Mouse (Mus musculus) urinary bladder, postnatal 14 days (tissue): ENCODE measurements at regions not wholly inside any gene's neighbourhood (a gene's known extent, or its start where the extent isn't known, plus 50 kb on each side); places are given as distances from the start of the nearest gene placed in this dataset.
A peak's percentile ranks its signal among the peaks of the same experiment; 100 is the strongest.

Source experiments
- DNase-seq: peaks from one replicate; pipeline ENCODE4 v3.0.0; 2021; ENCODE audit warnings: low spot score

- no peak for DNase-seq
These were observed 95.3 kb downstream of the Lurap1l start for GRCm38 (mm10) chr4:81005507-81006328.

- no peak for DNase-seq
These were observed 96.1 kb downstream of the Lurap1l start for GRCm38 (mm10) chr4:81006546-81006945.

DNA sequence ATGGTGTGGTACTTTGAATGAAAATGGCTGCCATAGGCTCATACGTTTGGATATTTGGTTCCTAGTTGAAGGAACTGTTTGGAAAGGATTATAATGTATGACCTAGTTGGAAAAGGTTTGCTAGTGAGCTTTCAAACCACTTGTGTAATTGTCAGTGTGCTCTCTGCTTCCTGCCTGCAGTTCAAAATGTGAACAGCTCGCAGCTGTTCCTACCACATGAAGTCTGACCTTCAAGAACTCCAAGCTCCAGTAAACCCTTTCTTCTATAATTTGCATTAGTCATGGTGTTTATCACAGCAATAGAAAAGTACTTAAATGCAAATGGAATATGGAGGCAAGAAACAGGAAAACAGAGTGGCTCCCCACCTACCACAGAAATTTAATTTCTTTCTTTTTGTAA lies 111.4 kb downstream of the Lurap1l start:
- DNase-seq = no peak

GRCm38 (mm10) chr4:81023436-81023983 lies 113.1 kb downstream of the Lurap1l start:
- peak; percentile 14 for DNase-seq

GRCm38 (mm10) chr4:81027558-81027957 lies 117.1 kb downstream of the Lurap1l start:
- no peak for DNase-seq

- no peak for DNase-seq
These were observed 120.2 kb downstream of the Lurap1l start for GRCm38 (mm10) chr4:81030671-81031070.

- DNase-seq = no peak
These were observed 127.0 kb downstream of the Lurap1l start for GRCm38 (mm10) chr4:81037336-81037902.

GRCm38 (mm10) chr4:81058227-81058626 lies 147.8 kb downstream of the Lurap1l start:
- DNase-seq = peak; percentile 5

DNA sequence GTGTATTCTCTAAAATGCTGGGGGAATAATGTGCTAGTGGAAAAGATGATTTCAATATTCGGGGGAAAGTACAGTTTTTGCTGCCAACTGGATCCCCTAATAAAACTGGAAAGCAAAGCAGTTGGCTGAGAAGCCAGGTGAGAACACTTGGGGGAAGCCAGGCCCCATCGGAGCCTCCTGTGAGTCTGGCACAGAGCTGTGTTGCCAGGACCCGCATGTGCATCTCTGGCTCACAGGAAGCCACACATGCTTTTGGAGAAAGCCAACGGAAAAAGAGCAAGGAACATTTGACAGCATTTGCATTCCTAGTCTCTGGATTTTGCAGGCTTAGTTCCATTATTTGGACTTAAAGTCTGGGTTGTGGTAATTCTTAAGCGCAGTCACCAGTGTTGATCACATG lies 148.4 kb downstream of the Lurap1l start:
- DNase-seq = no peak

- DNase-seq = no peak
These were observed 148.9 kb downstream of the Lurap1l start for GRCm38 (mm10) chr4:81059356-81059755.

DNA sequence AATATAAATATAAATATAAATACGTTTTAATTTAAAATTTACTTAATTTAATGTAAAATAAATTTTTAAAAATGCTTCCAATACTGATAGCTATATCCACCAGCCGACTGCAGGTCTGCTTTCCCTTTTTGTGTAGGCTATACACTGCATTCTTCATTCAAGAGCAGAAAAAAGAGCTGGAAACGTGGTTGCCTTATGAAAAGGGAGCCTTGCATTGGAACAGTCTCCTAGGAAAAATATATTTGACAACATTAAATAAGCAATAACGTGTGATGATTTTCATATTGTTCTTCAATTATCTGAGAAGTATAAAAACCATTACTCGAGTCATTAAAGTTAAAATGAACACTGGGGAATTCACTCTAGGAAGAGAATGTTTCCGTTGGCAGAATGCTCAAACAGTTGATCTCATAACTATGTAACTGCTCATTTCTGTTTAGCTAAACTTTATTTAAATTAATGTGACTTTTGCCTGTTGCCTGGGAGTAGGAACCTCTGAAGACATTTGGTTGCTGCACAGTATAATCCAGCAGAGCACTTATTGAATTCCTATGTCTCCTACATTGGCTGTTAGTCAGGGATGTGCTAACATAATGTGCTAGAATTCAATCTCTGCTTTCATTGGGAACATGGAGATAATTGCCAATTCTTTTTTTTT lies 172.0 kb downstream of the Lurap1l start:
- DNase-seq = no peak

- no peak for DNase-seq
These were observed 174.7 kb downstream of the Lurap1l start for GRCm38 (mm10) chr4:81085188-81085587.

DNA sequence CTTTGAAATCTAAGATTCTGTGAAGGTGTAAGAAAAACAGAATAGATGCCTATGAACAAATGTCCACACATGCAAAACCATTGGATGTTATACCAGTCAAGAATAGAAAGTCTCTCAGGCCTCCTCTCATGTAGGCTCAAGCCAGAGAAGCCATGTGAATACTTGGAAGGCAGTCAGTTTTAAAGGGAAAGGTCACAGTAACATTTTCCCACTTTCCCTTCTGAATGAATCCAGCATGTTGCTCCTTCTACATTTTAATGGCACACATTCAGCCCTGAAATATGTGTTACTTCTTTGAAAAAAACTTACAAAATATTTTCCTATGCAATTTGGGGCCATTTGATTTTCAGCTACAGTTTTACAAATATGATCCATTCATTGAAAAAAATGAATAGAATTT lies 186.1 kb downstream of the Lurap1l start:
- DNase-seq = no peak

GRCm38 (mm10) chr4:81097597-81097996 lies 187.2 kb downstream of the Lurap1l start:
- DNase-seq = no peak

DNA sequence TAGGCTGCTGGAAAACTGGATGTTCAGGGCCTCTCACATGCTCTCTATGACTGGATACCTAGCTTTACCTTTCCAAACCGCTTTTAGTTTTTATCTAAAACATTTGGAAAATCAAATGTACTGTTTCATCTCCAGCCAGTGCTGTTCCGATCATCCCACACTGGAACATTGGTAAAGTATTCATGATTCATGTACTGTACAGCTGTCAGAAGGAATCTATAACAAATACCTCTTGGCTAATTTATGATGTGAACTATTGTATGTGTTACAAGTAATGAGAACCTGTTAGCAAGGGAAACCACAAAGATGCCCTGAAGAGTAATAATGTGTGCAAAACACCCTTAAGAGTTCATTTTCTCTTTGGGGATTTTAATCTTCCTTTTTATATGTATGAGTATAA lies 190.6 kb downstream of the Lurap1l start:
- no peak for DNase-seq

- peak; percentile 9 for DNase-seq
These were observed 200.9 kb downstream of the Lurap1l start for GRCm38 (mm10) chr4:81111307-81111706.

DNA sequence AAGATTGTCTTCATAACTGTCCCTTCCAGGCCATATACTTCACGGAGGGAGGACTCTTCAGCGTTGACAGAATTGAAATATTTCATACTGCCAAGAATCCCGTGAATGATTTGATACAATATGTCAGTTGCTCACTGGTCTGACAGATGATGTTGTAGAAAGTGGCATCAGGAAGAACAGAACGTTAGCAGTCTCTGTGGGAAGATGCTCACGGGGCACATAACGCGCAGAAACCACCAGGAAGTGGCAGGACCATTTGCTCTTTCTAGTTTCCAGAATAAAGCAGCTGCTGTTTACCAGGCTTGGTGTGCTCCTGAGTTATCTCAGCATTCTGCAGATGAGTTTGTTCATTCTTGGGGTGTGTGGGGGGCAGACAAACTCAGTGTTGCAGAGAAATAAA lies 206.0 kb downstream of the Lurap1l start:
- DNase-seq = no peak

- DNase-seq = no peak
These were observed 213.7 kb downstream of the Lurap1l start for GRCm38 (mm10) chr4:81124155-81124554.

DNA sequence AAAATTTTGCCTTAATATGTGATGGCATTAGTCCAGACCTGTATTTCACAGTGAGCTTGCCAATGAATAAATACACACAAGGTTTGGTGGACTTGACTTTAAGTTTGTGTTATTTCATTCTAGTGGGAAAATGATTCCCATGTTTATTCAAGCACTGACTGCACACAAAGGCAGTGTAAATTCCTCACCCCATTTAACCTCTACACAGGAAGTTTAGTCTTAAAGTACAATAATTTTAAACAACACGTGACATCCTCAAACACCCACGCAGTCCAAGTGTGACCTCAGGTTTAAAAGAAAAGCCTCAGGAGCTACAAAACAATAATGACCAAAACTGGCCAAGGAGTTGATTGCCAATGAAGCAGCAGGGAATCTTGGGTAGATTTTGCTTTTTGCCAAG lies 219.4 kb downstream of the Lurap1l start:
- DNase-seq = no peak

DNA sequence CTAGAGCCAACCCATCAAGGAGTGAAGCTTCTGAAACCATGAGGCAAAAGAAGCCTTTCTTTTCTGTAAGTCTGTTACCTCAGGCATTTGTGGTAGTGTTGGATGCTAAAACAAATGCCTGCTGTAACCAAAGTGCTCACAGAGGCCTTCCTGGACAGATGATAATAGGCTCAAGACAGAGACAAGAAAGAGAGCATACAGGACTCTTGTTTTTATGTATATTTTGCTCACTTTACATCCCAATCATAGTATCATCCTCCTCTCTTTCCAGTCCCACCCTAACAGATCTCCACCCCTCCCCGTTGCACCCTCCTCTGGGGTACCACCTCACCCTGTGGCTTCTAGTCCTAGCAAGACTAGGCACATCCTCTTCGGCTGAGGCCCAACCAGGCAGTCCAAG lies 262.7 kb downstream of the Lurap1l start:
- DNase-seq = no peak

DNA sequence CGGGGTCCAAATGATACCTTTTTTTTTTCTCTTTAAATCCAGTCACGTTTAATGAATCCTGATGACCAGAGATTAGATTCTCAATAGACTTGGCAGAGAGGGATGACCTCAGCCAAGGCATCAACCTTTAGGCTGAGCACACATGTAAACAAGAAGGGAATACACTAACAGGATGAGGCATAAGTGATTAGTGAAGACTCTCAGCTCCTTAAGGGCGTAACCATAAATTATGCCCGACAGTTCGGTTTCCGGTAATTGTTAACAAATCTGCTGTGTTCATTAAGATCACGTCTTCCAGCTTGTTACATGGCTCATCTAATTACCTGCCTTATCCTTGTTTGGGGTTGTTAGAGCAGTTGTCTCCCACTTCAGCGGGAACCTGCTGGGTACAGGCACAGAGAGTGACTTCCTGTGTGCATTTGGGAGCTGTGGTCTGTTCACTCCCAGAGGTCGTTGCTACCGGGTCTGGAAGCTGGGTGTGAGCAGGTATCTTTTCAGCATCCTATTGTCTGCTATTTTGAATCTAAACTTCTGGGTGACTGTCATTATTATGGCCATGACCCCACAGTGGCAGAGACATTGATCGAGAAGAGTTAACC lies 265.1 kb downstream of the Mpdz start:
- DNase-seq = no peak

- DNase-seq = no peak
These were observed 264.4 kb downstream of the Mpdz start for GRCm38 (mm10) chr4:81178047-81178781.
